Mouse (Mus musculus): ENCODE data around the gene Cxcl3.

DNA sequence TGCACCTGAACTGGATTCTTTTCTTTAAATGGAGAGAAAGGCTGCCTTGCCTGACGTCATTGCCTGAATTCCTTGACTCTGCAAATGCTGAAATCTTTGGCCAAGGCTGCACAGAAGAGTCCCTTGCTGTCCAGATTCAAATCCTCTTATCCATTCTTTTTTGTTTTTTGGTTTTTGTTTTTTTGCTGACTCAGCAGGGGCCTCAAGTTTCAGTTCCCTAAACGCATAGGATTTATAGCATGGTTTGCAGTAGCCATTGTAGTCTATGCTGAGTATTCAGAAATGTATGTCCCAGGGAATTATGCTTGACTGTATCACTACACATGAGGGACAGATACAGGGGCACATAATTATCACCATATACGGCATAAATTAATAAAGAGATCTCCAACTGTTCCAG is 14.5 kb upstream of the Cxcl3 start:
- TF ChIP-seq CTCF (IDR thresholded peaks at IDR 0.05; ENCODE audit: control insufficient read depth, insufficient read depth, insufficient read length): no peak
- no peak for TF ChIP-seq USF1 (IDR thresholded peaks at IDR 0.05; ENCODE audit: low read depth)

Data from C2C12 (cell line).